Mouse (Mus musculus) liver, adult (tissue): ENCODE data around the gene Oas1d.
"Not testable (repeated sequence)": the region's sequence is repeated elsewhere in the genome, so short reads cannot be mapped to it uniquely, and the experiment has no call there.

ENCODE experiments used
- GATA4 ChIP-seq: IDR thresholded peaks from 2 replicates; pipeline ENCODE4 v1.6.1; 2014; ENCODE audit warnings: mild to moderate bottlenecking, low read length; ENCODE audit not compliant: insufficient replicate concordance

Oas1d gene

DNA sequence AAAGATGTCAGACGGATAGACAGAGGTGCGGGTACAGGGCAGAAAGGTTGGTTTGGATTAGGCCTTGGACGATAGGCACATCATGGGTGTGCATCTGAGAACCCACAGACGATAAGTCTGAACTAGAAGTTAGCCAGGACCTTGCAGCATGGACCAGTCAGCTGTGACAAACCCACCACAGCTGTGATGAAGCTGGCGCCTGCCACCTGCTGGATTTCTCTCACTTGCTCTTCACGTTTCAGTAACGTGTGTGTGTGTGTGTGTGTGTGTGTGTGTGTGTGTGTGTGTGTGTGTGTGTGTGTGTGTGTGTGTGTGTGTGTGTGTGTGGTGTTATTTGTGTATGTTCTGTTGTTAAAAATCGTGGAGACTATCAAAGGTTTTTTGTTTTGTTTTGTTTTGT is at the start of gene Oas1d:
TSS of gene Oas1d (plus strand) at position 333 of the 400 bp plus-strand sequence.
- TF ChIP-seq GATA4, result not testable (repeated sequence)

DNA sequence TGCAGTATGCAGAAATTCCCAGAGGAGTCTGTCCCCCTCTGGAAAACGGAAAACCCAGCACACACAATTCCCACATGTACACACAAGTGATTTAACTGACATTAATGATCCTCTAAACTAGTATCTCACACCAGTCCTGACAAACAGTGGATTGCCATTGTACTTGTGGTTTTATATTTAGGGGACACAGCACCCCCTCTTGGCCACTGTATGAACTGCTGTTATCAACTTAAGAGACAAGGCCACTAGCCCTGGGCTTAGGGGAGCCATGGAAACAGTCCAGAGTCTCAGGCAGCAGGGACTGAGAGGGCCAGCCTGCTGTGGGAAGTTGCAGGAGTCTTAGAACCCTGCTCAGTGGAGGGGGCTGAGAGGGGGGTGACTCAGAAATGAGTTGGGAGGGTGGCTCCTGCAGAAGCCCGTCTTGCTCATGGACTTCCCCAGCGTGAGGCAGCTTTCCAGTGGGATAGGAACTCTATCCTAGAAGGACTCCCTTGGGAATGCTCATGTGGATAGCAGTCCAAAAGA is 48.9 kb upstream of the Oas1d start:
- TF ChIP-seq GATA4, result no peak

DNA sequence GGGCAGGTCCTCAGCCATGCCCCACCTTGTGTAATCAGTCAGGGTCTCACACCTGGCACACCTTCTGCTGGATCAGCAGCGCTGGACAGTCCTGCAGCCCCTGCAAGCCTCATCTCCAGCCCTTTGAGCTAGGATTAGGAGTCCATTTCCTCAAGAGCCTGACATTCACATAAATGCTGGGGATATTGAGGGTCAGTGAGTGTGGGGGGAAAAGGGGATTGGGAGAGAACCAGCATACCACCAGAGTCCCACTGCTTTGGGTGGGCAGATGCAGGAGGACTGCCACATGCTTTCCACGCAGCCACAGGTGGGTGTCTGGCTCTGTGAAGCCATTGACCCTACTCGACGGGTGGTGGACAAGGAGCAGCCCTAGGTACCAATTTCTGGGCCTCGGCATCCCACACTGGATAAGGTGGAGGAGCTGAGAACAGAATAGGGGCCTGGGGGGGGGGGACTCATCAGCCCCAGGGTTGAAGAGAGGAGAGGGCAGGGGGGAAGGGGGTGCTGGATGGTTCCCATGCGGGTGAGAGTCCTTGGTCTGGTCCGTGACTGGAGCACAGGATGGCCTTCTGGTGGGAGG is 44.8 kb upstream of the Oas1d start:
- TF ChIP-seq GATA4, result no peak

DNA sequence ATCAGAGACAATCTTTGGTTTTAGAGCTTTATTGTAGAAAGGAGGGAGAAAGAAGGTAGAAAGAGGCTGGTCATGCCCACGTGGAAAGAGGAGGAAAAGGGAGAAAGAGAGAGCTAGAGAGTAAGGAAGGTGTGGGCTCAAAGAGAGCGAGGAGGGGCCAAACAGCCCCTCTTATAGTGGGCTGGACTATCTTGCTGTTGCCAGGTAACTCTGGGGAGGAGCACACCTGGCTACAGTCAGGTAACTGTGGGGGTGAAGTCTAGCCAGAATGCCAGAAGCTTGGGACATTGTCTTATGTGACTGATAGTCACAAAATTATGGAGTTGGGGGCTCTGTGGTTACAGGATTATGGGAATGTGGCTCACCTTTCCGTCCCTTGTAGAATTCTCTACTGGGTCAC is 44.3 kb upstream of the Oas1d start:
- TF ChIP-seq GATA4, result no peak

DNA sequence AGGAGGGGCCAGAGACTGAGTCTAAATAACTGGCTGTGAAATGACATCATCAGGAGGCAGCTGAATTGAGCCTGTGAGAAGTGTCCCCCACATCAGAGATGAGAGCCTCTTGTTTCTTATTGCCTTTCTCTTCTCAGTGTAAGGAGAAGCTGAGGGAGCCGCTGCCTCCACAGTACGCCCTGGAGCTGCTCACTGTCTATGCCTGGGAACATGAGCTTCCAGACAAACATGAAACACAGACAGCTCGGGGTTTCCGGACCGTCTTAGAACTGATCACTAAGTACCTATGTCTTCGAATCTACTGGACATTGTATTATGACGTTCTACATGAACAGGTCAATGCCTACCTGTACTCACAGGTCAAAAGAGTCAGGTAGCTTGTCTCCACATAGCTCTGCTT is 43.6 kb upstream of the Oas1d start:
- no peak for TF ChIP-seq GATA4

DNA sequence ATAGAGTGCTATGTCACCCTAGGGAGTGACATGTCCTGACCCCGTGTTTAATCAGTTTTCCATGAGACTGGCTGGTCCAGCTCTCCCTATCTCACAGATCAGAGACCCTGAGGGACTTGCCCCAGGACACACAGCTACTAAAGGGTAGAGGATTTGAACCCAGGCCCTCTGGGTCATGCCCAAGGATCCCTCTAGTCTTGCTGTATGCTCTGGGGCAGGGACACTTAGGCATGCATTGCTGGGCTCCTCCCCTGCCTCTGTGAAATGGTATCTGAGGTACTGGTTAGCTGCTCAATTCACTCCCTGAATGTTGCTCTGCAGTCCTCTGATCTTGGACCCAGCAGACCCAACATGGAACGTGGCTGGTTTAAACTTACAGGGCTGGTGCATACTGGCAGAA is 42.9 kb upstream of the Oas1d start:
- no peak for TF ChIP-seq GATA4

DNA sequence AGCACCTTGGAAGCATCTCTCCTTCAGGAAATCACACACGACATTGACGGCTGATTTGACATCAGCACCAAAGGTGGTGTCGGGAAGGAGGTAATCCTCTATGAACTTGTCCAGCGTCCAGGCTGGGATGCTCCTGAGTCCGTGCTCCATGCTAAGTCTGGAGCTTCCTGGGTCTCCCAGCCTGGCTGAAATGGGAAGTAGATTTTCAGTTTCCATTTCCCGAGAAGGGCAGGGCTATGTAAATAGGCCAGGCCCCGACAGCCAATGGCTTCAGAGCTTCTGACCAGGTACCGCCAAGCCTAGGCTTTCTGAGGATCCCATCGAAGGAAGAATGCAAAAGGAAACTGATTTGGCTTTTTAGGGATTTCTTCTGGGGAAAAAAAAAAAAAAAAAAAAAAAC is 26.9 kb upstream of the Oas1d start, which contains the start of gene Oas1g:
TSS of gene Oas1g (minus strand) at position 201 of the 400 bp plus-strand sequence.
- TF ChIP-seq GATA4, result not testable (repeated sequence)

DNA sequence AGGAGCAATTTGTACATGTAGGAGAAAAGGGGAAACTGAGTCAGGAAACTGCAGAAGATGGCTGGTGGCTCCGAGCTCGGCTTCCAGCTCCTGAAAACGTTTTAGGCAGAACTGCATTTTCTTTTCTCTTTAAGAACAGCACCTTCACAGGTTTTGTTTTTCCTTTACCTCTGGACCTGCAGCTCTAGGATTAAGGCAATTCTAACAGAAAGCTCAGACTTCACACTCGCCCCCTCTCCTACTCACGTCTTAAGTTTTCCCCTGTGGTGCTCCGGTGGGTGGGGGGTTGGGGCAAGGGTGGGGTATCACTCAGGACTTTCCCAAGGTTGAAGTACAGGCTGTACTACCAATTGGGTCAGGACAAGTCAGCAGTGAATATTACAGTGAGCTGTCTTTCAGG is 26.5 kb upstream of the Oas1d start:
- no peak for TF ChIP-seq GATA4

DNA sequence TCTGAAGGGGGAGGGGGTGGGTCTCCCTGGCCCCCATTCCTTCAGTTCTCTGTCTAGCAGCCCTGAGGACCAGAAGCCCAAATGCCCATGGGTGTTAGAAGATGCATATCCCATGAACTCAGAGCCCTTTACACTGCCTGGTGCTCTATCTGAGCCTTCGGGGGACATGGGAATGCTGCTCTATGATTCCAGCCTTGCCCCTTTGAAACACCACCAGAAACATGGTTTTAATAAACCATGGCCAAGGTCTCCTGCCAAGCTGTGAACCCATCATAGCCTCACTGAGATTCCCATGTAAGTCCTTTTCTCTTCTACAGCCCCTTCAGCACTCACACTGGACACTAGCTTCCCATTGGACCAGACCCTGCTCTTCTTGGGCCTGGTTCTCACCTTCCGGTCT is 24.3 kb upstream of the Oas1d start:
- TF ChIP-seq GATA4, result no peak

DNA sequence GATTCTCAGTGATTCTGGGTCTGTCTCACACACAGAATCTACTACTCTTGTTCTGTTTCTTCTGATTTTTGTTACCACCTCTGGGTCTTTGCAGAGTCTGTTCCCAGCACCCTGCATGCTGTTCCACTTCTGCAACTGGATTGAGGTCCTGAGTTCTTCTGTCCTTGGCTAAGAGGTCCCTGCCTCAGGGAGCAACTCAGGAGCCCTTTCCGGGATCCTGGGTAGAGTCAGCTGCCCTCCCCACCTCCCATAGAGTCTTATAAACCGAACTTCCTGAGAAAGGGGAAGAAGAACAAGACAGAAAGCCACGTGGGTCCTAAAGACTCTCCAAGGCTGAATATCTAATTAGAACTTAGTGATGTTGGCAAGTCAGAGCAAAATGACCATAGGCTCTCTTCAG is 23.3 kb upstream of the Oas1d start:
- no peak for TF ChIP-seq GATA4

DNA sequence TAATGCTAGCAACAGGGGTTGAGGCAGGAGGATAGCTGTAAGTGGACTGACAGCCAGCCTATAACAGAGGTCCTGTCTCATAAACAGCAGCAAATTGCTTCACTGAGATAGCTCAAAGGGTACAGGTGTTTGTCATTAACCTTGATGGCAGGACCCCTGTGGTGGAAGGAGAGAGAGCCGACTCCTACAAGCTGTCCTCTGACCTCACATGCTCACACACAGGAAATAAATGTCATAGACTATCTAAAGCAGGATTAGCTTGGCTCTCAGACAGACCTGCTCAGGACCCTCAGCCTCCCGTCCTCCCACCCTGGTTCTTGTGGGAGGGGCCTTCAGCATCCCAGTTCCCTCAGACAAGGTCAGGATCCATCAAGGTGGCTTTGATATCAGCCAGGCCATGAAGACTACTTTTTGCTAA is 22.1 kb upstream of the Oas1d start:
- TF ChIP-seq GATA4, result no peak

DNA sequence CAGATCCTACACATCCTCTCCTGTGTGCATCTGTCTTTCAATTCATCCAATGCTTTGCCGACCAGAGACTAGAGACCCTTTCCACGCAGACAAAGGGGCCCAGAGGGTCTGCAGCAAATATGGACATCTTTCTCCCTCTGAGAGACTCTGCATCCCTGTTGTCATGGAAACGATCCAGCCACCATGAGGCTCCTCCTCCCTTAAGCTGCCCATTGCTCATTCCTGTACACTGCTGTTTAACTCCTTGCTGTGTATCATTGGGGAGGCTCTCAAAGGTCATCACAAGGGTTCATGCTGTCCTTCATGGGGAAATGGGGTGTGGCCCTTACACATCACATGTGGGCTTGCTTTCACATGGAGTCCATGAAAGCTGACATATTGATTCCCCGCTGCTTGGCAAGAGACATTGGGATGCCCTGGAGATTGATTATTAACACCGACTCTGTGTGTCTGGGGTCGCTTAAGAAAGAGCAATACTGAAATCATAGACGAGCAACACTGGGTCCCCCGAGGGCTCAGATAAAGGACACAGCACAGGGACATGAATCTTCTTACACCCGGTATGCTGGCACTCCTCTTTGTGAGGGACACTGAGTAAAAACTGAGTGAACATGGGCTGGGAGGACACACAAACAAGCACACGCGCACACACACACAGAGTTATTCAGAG is 19.0 kb upstream of the Oas1d start:
- no peak for TF ChIP-seq GATA4

DNA sequence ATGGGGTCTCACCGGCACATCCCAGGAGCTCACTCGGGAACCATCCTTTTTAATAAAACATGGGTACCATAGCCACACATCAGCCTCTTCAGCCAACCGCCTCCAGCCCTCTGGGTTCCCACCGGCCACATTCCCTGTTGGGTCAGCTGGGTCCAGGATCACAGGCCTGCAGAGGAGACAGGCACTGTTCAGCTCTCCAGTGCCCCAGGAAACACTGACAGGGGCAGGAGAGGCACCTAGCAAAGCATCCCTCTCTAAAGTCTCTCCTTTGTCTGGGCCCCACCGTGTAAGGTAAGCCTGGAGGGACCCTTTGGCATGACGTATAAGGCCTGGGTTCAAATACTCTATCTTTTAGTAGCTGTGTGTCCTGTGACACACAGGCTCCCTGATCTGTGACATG is 16.0 kb upstream of the Oas1d start:
- no peak for TF ChIP-seq GATA4

DNA sequence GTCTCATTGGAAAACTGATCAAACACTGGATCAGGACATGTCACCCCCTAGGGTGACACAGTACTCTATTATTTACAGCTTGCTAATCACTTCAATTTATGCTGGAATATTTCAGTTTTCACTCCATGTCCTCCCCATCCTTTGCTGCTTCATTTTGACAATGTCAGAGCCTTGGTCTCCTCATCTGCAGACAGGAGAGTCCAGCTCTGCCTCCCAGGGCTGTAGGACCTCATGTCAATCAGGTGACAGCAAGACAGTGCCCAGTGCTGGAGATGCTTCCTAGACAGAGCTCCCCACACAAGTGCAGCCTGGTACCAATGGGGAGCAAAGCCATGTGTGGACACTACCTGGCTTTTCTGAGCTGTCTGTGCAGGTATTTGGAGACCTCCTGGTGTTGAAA is 15.6 kb upstream of the Oas1d start:
- TF ChIP-seq GATA4, result no peak

DNA sequence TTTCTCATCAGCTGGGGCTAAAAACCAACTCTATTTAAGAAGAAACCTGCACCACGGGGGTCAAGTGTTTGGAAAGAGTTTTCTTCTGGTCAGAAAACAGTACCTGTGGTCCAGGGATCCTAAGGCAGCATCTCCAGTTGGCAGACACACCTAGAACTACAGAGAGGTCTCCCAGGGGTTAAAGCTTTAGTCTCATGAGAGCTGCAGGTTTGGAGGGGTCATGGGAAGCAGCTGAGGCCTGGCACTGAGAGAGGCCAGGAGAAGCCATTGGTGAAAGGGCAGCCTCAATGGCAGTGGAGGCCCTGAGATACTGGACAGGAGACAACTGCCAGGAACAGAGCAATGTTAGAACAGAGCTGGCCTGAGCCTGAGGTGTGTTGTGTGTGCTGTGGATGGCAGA is 13.7 kb upstream of the Oas1d start:
- no peak for TF ChIP-seq GATA4

DNA sequence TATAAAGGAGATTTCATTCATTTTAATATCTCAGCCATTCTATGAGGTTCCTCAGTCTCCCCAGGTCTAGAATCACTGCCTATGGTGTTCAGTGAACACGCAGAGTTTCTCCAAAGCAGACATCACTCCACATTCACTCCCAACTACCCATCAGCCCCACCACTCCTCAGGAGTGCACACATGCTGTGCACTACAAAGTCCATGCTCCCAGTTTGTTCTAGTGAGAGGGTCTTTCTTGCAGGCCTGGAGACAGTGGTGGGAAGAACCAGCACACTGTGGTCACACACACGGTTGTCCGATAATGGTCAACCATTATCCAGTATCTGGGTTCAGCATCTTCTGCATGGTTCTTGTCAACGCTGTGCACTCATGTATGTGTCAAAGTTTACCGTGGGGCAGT is 12.3 kb upstream of the Oas1d start:
- TF ChIP-seq GATA4, result no peak
